Mouse (Mus musculus) forebrain, embryonic 14.5 days (tissue): ENCODE measurements at regions not wholly inside any gene's neighbourhood (a gene's known extent, or its start where the extent isn't known, plus 50 kb on each side); places are given as distances from the start of the nearest gene placed in this dataset.

Experiments used
- ATAC-seq: fragments of 200-750 bp; cut with Nextera tagmentation; 2 replicates; pipeline ENCODE4 v1.8.0; 2017; ENCODE audit warnings: mild to moderate bottlenecking, moderate library complexity
- DNase-seq: peaks from one replicate; pipeline ENCODE4 v3.0.0-alpha.2; 2015; ENCODE audit warnings: low spot score
- H3K27ac ChIP-seq: fragments of 300-500 bp; sonication (generic); 2 replicates; pipeline ENCODE4 v1.5.1; 2014; ENCODE audit warnings: low read depth, mild to moderate bottlenecking, control low read depth, low read length, moderate library complexity
- H3K27me3 ChIP-seq: fragments of 300-500 bp; sonication (generic); replicated peaks from 2 replicates; pipeline ENCODE4 v1.6.1; 2014; ENCODE audit warnings: low read length, control low read depth, mixed read lengths; ENCODE audit not compliant: control insufficient read depth, insufficient read depth
- H3K36me3 ChIP-seq: fragments of 300-500 bp; sonication (generic); 2 replicates; pipeline ENCODE4 v1.6.1; 2014; ENCODE audit warnings: low read length, control low read depth; ENCODE audit not compliant: control insufficient read depth, insufficient read depth
- H3K4me1 ChIP-seq: fragments of 300-500 bp; sonication (generic); 2 replicates; pipeline ENCODE4 v1.6.1; 2014; ENCODE audit warnings: antibody characterized with exemption, low read length, control low read depth; ENCODE audit not compliant: control insufficient read depth, insufficient read depth
- H3K4me2 ChIP-seq: fragments of 300-500 bp; sonication (generic); 2 replicates; pipeline ENCODE4 v1.6.1; 2014; ENCODE audit warnings: mild to moderate bottlenecking, control low read depth, low read length
- H3K4me3 ChIP-seq: fragments of 300-500 bp; sonication (generic); 2 replicates; pipeline ENCODE4 v1.5.1; 2014; ENCODE audit warnings: low read depth, low read length, control low read depth
- H3K9ac ChIP-seq: fragments of 300-500 bp; sonication (generic); 2 replicates; pipeline ENCODE4 v1.6.1; 2014; ENCODE audit warnings: mild to moderate bottlenecking, low read length, control low read depth, moderate library complexity
- H3K9me3 ChIP-seq: fragments of 300-500 bp; sonication (generic); replicated peaks from 2 replicates; pipeline ENCODE4 v1.6.1; 2016; ENCODE audit warnings: low read length, control low read depth, mixed read lengths; ENCODE audit not compliant: control insufficient read depth
- whole genome bisulfite sequencing: fragments of 180-500 bp; shearing (Covaris S2); extraction: QIAGEN DNeasy Blood & Tissue Kit; methylation state at CpG from one replicate; pipeline ENCODE4 v1.1.7; 2014; 5-methylcytosine and 5-hydroxymethylcytosine counted together

DNA sequence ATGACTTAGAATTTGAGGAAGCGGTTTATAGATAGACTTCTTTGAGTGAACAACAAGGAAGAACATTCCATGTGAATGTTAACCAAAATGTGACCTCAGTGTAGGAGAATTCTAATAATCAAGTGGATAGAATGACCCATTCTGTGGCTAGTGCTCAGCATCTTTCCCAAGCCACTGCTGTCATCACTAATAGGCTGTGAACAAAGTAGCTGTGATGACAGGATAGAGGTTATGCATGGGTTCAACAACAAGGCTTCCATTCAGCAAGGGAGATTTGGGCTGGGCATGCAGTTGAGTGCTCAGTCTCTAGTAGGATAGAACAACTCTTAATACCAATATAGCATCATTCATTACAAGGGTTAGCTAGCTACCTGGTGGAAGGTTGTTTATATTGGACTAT, 483.0 kb upstream of the Pappa start:
- 85% methylated on average over 1 of the region's 1 CpGs for WGBS
- no peak overlapping the region for H3K4me3 ChIP-seq
- no peak for ATAC-seq
- no peaks in the 10 kb centered on the region for H3K27me3 ChIP-seq
- H3K9ac ChIP-seq: no peak overlapping the region
- H3K9me3 ChIP-seq: no peaks in the 10 kb centered on the region
- no peak overlapping the region for H3K27ac ChIP-seq
- no peak for DNase-seq
- no peak overlapping the region for H3K4me2 ChIP-seq
- no peaks in the 10 kb centered on the region for H3K36me3 ChIP-seq
- no peaks in the 10 kb centered on the region for H3K4me1 ChIP-seq

DNA sequence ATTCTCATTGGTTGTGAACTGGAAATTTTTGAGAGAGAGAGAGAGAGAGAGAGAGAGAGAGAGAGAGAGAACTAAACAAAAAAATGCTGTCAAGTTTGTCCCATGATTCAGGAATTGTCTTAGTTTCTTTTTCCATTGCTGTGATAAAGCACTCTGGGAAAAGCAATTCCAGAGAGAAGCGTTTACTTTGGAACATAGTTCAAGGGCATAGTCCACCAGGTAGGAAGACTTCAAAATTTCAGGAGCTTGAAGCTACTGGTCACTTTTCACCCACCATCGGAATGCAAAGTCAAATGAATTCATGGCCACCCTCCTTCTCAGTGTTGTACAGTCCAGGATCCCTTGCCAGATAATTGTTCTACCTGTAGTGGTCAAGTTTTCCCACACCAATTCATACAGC, 478.8 kb upstream of the Pappa start:
- 91% methylated on average over 2 of the region's 2 CpGs for WGBS
- Histone ChIP-seq H3K36me3 (no peaks in the 10 kb centered on the region), H3K4me2 (no peak overlapping the region), H3K27me3 (no peaks in the 10 kb centered on the region), H3K4me3 (no peak overlapping the region), H3K27ac (no peak overlapping the region), H3K9ac (no peak overlapping the region), H3K4me1 (no peaks in the 10 kb centered on the region), H3K9me3 (no peaks in the 10 kb centered on the region)
- ATAC-seq (no peak), DNase-seq (no peak)

DNA sequence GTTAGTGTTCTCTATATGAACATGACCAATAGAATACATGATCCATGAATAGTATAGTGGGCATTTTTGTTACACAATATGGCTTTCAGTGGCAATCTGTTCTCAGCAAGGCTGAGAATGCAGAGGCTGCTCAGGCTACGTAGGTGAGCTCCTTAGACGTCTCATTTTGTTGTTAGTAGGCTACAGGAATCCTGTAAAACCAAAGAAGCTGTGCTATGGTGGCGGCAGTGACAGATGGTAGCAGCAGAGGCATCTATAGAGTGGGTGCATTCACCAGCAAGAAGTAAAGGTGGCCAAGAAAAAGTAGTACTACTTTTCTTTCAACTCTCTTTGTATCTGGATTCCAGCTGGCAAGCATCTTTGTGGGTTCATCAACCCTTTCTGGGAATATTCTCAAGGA, 469.8 kb upstream of the Pappa start:
- H3K27me3 ChIP-seq: no peaks in the 10 kb centered on the region
- H3K4me3 ChIP-seq: no peak overlapping the region
- H3K27ac ChIP-seq: no peak overlapping the region
- no peak overlapping the region for H3K9ac ChIP-seq
- H3K9me3 ChIP-seq: no peaks in the 10 kb centered on the region
- WGBS: 75% methylated on average over 3 of the region's 3 CpGs
- H3K36me3 ChIP-seq: no peaks in the 10 kb centered on the region
- H3K4me2 ChIP-seq: no peak overlapping the region
- ATAC-seq: no peak
- DNase-seq: no peak
- no peaks in the 10 kb centered on the region for H3K4me1 ChIP-seq

DNA sequence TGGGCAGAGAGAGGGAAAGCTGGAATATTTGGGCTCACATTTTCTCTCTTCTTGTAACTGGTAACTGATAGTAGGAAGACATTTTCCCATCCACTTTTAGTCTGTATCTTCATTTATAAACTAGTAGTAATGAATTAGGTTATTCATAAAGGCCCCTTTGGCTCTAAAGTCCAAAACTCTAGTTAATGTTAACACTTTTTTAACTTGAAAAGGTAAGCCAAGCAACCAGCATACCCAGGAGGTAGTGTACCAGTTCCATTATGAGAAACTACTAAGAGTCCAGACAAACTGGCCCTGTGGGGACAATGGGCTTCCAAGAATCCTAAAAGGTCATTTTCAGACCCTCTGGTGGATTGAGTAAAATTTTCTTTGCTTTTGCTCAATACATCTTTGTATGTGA, 468.4 kb upstream of the Pappa start:
- Histone ChIP-seq H3K4me1 (no peaks in the 10 kb centered on the region), H3K27ac (no peak overlapping the region), H3K4me3 (no peak overlapping the region), H3K27me3 (no peaks in the 10 kb centered on the region), H3K9ac (no peak overlapping the region), H3K4me2 (no peak overlapping the region), H3K36me3 (no peaks in the 10 kb centered on the region), H3K9me3 (no peaks in the 10 kb centered on the region)
- DNase-seq (no peak), ATAC-seq (no peak)

DNA sequence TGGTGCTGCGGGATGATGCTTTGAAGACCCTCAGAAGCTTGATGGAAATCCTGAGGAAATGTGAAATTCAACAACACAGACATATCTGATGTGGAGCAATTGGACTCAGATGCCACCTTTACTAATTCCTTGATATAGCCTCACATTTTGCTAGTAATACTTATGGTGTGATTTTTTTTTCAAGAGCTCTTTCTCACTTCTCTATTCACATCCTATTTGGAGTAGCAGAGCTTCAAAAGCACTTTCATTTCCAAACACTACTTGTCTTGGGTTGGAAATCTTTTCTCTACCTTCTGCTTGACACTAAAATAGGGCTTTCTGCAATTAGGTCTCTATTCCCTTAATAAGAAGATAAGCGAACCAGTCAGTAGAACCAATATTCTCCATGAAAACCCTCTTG, 460.3 kb upstream of the Pappa start:
- Histone ChIP-seq H3K4me1 (no peaks in the 10 kb centered on the region), H3K4me3 (no peak overlapping the region), H3K27ac (no peak overlapping the region), H3K9me3 (no peaks in the 10 kb centered on the region), H3K27me3 (no peaks in the 10 kb centered on the region), H3K9ac (no peak overlapping the region), H3K4me2 (no peak overlapping the region), H3K36me3 (no peaks in the 10 kb centered on the region)
- DNase-seq (no peak), ATAC-seq (no peak)
- WGBS: 87% methylated on average over 2 of the region's 2 CpGs

DNA sequence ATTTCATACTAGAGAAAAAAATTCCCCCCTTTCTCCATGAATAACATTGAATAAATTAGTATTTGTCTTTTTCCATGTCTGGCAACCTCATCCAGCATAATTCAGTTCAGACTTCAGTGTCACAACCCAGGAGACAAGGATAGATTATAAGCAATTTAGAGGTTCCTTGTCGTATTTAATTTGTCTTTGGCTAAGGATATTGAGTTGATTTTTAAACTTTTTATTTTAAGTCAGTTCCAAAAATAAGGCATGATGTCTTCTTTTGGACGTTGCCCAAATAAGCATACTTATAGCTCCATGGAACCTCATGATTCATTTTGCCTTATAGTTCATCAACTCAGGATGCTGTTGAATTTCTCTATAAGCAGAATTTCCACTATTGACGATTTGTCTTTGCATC, 456.0 kb upstream of the Pappa start:
- H3K4me3 ChIP-seq: no peak overlapping the region
- H3K27ac ChIP-seq: no peak overlapping the region
- DNase-seq: no peak
- WGBS: 82% methylated on average over 3 of the region's 3 CpGs
- H3K9me3 ChIP-seq: no peaks in the 10 kb centered on the region
- H3K4me2 ChIP-seq: no peak overlapping the region
- no peaks in the 10 kb centered on the region for H3K36me3 ChIP-seq
- H3K27me3 ChIP-seq: no peaks in the 10 kb centered on the region
- H3K4me1 ChIP-seq: no peaks in the 10 kb centered on the region
- no peak for ATAC-seq
- no peak overlapping the region for H3K9ac ChIP-seq

DNA sequence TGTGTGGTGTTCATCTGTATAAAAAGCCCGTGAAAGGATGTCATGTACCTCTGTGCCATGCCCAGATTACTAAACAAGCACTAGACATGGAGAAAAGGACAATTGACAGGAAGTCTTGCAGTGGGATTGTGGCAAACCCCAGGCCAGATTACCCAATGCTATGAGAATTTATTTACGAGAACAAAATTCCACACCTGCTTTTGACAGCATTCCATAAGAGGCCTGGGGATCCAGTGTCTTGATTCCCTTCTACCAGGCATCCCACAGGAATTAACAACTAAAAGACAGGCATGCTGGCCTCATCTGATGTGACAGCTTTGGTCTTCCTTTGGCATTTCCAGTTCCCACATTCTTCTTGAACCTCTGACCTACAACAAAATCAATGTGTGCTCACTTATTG, 454.3 kb upstream of the Pappa start:
- H3K4me1 ChIP-seq: no peaks in the 10 kb centered on the region
- H3K27ac ChIP-seq: no peak overlapping the region
- no peak overlapping the region for H3K4me3 ChIP-seq
- no peak for DNase-seq
- H3K36me3 ChIP-seq: no peaks in the 10 kb centered on the region
- H3K27me3 ChIP-seq: no peaks in the 10 kb centered on the region
- H3K4me2 ChIP-seq: no peak overlapping the region
- no peaks in the 10 kb centered on the region for H3K9me3 ChIP-seq
- no peak for ATAC-seq
- no peak overlapping the region for H3K9ac ChIP-seq
- WGBS: 88% methylated on average over 2 of the region's 2 CpGs

DNA sequence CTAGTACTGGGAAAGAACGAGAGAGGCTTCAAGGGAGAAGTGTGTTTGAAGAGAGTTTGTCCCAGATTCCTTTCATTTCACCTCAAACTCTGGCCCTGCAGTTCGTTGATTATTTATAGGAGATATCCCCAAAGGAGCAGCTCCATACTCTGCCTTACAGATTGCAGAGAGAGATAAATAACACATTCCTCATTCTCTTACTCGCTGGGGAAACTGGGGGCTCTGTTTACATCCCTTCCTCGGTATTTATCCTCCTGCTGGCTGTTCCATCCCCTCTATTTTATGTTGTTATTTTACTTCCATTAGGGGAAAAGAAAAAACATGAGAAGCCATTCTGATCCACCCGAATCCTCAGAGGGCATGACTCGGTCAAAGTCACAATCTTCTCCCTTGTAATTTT, 447.5 kb upstream of the Pappa start:
- DNase-seq (no peak), ATAC-seq (no peak)
- H3K4me3 ChIP-seq: no peak overlapping the region
- no peak overlapping the region for H3K4me2 ChIP-seq
- WGBS: 78% methylated on average over 6 of the region's 6 CpGs
- H3K9me3 ChIP-seq: no peaks in the 10 kb centered on the region
- H3K36me3 ChIP-seq: no peaks in the 10 kb centered on the region
- H3K4me1 ChIP-seq: no peaks in the 10 kb centered on the region
- no peak overlapping the region for H3K27ac ChIP-seq
- H3K9ac ChIP-seq: no peak overlapping the region
- H3K27me3 ChIP-seq: no peaks in the 10 kb centered on the region

DNA sequence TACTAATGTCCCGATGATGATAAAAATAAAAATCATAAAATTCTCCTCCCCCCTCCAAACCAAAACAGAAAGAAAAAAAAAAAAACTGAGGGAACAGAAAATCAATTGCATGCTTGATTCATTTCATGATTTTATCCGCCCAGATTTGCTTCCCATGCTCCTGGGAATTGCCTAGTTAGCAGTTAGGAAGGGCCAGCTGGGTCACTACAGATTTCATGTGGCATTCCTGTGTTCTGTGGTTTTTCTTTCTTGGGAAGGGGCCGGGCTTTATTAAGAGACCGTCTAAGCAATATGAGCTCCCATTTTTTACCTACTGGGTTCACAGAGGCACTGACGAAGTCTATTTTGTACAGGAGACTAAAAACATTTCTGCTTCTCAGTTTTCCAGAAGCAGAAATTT, 447.1 kb upstream of the Pappa start:
- H3K36me3 ChIP-seq: no peaks in the 10 kb centered on the region
- H3K27ac ChIP-seq: no peak overlapping the region
- H3K27me3 ChIP-seq: no peaks in the 10 kb centered on the region
- H3K4me1 ChIP-seq: no peaks in the 10 kb centered on the region
- H3K4me2 ChIP-seq: no peak overlapping the region
- H3K9me3 ChIP-seq: no peaks in the 10 kb centered on the region
- no peak for ATAC-seq
- H3K4me3 ChIP-seq: no peak overlapping the region
- WGBS: 90% methylated on average over 5 of the region's 5 CpGs
- no peak overlapping the region for H3K9ac ChIP-seq
- no peak for DNase-seq

DNA sequence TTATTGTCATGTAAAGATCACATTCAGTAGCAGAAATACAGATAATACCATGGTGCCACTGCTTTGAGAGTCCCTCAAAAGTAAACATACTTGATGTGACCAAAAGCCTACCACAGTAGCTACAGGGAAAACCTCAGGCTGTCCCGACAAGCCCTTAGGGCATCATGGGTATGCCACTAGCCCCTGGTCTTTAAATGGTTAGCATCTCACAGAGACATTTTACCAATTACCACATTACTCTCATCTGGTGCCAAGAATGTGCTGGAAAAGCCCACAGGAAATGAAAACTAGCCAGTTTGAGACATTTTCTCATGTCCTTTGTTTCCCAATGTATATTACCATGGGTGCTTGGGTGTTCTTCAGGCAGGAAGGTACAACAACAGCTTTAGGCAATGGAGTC, 439.3 kb upstream of the Pappa start:
- H3K36me3 ChIP-seq: no peaks in the 10 kb centered on the region
- no peak overlapping the region for H3K4me2 ChIP-seq
- H3K9ac ChIP-seq: no peak overlapping the region
- no peaks in the 10 kb centered on the region for H3K9me3 ChIP-seq
- no peaks in the 10 kb centered on the region for H3K4me1 ChIP-seq
- no peak overlapping the region for H3K4me3 ChIP-seq
- ATAC-seq (no peak), DNase-seq (no peak)
- WGBS: 72% methylated on average over 1 of the region's 1 CpGs
- no peaks in the 10 kb centered on the region for H3K27me3 ChIP-seq
- H3K27ac ChIP-seq: no peak overlapping the region
